Mouse (Mus musculus) thymus, postnatal 4 days (tissue): ENCODE results near the gene Map4.
"Not testable (repeated sequence)": the region's sequence is repeated elsewhere in the genome, so short reads cannot be mapped to it uniquely, and the experiment has no call there.

Source experiments
- DNase-seq: peaks from one replicate; pipeline ENCODE4 v3.0.0; 2021

Map4 gene

DNA sequence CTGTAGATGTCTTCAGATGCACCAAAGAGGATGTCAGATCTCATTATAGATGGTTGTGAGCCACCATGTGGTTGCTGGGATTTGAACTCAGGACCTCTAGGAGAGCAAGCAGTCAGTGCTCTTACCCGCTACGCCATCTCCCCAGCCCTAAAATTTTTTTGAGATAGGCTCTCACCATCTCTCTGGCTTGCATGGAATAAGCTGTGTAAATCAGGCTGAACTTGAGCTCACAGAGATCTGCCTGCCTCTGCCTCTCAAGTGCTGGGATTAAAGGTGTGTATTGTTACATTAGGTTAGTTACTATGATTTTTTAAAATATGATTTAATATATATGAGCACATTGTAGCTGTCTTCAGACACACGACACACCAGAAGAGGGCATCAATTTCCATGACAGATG is 2.1 kb upstream of the Map4 start:
- DNase-seq, result no peak

DNA sequence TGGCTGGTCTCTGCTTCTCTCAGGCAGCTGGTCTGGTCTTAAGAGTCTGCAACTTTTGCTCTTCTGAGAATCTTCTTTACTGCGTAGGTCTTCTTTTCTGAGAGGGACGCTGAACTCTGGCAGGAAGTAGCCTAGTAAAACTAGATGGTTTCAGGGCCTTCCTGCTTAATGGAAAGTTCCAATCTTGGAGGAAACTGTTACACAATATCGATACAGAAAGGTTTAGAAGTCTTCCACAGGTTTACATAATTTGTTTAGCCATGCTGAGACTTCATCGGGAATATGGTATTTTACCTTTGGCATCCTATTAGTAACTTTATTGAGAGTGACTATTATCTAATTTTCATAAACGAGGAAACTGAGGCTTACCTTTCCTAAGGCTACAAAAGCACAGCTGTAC is 1.2 kb upstream of the Map4 start:
- no peak for DNase-seq

DNA sequence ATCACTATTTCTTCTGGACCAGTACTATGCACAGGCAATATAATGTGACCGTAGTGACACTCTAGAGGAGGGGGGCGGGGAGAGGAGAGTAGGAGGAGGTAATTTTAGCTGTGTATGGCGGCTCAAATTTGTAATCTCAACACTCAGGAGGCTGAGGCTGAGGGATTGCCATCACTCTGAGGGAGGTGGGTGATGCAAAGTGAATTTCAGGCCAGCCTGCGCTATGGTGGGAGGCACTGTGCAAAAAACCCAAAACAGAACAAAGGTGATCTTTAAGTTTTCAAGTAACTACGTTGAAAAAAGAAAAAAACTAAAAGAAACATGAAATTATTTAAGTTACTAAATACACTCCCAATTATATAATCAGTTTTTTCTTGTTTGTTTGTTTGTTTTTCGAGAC is 508 bp upstream of the Map4 start:
- no peak for DNase-seq

DNA sequence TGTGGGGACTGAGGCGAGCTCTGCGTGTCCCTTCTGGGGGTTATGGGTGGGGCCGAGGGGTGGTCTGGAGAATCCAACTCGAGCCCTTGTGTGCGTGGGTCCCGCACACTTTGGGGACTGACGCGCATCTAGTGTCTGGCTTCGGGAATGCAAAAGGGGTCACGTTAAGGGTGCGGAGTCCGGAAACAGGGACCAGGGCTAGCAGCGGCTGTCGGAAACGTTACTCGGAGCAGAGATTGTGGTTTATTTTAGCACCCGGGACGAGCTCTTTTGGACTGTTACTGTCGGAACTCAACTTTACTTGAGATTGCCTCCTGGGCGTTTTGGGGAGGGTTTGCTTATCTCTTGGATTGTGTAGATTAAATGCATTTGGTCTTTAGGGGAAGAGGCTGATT is 1.1 kb downstream of the Map4 start:
- no peak for DNase-seq

DNA sequence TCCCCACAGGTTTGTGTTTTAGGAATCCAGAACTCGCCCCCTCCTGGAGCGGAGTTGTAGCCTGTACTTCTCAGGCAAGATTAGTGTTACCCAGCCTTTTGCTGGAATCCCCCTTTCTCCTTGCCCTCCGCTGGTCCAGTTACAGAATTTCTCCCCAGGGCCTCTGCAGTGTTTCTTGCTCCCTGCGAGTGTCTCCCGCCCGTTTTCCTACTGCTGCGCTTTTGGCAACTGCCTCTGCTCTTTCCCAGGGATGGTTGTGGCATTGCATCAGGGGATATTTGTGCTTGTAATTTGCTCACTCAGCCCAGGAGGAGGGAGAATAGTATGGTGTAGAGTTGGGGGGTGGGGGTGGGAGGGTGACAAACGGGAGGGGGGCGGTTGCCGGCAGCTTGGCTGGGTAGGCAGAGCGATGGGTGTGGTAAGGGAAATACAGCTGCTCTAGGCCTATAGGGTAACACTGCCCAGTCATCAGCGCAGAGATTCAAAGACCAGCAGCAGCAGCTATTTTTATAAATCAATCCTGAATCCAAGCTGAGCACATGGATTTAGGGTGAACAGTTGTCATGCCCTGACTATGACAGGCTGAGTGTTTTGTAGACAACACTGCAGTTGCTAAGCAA is 1.6 kb downstream of the Map4 start:
- peak; percentile 37 for DNase-seq

DNA sequence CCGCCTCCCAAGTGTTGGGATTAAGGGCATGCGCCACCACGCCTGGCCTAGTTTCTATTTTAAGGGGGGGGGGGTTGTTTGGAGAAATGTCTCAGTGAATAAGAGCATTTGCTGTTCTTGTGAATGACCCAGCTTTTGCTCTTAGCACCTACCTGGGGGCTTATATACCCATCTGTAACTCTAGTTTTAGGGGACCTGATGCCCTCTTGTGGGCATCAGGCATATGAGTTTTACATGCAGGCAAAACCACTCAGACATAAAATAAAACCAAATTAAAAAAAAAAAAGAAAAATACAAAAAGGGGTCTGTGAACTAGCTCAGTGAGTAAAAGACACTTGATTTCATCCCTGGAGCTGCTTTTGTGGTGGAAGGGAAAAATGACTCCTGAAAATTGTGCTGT is 8.1 kb downstream of the Map4 start:
- DNase-seq, result no peak

DNA sequence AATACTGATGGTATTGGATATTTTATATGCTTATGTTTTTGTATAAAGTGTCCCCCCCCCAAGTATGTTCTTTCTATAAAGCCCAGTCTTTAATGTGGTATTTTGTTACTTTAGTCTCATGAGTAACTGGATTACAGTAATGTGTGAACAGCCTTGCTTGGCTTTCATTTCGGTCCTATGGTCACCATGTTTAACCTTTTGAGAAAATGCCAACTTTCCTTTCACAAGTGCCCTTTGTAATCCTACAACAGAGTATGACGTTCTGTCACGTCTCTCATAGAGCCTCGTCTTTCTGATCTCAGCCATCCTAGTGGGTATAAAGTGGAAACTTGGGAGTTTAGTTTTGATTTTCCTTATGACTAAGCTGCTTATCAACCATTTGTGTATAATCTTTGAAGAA is 11.5 kb downstream of the Map4 start:
- DNase-seq, result no peak

DNA sequence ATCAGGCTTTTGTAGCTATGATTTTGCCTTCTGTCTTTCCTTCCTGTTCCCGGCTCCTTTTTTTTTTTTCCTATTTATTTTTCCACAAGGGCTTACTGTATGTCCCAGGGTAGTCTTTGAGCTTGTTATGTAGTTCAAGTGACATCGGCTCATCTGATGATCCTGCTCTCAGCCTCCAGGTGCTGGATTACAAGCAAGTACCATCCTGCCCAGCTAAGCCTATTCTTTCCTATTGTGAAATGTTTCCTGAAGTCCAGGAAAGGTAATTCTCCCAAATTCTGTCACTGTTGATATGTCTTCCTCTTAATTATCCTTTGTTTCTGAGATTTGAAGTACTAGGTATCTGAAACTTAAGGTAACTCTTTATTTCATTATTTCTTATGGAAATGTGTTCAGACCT is 13.5 kb downstream of the Map4 start:
- no peak for DNase-seq

DNA sequence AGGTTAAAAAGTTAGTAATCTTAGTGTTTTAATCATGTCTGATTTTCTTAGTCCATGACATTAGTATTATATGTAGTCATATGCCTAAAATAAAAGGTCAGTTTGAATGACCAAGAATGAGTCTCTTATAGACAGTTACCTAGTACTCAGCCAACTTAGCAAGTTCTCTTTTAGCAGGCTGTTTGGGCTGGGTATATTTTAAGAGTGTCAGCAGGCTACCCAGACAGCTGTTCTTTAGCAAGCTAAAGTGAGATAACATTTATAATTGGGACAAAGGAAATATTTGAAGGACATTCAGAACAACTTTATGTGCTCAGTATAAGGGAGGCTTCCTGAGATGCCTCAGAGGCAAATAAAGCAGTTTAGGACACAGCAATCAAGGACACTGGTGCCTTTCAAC is 17.3 kb downstream of the Map4 start:
- DNase-seq, result no peak

DNA sequence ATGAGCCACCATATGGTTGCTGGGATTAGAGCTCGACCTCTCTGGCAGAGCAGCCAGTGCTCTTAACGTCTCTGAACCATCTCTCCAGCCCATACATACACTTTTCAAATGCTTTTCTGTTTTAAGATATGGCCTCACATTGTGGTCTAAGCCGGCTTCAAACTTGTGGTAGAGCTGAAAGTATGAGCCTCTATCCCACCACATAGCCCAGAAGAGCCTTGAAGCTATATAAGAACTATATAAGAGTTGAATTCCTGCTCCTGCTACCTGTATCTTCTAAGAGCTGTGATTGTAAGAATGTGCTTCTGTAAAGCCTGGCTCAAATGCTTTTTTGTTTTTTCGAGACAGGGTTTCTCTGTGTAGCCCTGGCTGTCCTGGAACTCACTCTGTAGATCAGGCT is 18.5 kb downstream of the Map4 start:
- no peak for DNase-seq

DNA sequence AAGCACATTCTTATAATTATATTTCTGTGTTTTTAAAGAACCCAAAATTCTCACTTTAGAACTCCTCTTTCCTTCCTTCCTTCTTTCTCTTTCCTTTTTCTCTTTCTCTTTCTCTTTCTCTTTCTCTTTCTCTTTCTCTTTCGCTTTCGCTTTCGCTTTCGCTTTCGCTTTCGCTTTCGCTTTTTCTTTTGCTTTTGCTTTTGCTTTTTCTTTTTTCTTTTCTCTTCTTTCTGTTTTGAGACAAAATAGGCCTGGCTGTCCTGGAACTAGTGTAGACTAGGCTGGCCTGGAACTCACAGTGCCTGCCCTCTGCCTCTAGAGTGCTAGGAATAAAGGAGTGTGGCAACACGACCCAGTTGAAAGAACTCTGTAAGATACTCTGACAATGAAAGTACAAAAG is 22.3 kb downstream of the Map4 start:
- DNase-seq, result no peak

DNA sequence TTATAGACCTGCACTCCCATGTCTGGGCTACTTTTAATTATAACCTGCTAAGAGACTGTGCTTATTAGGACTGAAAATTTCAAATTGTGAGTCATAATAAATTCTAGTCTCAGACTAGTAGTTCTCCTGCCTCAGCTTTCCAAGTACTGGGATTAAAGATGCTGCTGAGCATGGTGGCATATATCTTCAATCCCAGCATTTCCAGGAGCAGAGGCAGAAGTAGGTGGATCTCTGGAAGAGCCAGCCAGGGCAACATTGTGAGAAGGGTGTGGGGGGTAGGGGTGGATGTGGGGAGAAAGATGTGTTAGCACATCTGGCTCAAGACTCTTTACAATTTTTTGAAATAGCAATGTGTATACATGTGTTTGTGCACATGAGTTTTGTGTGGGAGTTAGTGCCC is 23.4 kb downstream of the Map4 start:
- no peak for DNase-seq

DNA sequence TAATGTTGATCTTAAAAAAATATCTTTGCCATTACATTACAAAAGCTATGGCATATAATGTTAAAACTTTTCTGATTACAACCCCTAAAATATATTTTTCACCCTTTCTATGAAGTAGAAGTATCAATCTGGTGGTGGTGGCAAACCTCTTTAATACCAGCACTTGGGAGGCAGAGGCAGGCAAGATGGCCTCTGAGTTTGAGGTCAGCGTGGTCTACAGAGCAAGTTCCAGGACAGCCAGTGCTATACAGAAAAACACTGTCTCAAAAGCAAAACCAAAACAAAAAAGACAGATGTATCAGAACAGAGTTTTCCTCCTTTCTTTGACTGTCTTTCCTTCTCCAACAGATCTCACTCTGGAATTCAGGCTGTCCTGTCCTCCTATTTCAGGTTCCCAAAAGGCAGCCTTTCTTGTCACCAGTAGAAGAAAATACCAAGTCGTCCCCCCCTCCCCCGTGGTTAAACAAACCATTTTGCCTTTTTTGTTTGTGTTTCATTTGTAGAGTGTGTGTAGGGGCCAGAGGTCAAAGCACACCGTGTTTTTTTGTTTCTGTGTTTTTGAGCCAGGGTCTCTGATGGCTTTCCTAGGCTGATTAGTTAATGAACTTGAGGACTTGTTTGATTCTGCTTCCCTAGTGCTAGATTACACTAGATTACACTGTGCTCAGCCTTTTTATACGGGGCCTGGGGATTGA is 28.3 kb downstream of the Map4 start:
- DNase-seq, result no peak

DNA sequence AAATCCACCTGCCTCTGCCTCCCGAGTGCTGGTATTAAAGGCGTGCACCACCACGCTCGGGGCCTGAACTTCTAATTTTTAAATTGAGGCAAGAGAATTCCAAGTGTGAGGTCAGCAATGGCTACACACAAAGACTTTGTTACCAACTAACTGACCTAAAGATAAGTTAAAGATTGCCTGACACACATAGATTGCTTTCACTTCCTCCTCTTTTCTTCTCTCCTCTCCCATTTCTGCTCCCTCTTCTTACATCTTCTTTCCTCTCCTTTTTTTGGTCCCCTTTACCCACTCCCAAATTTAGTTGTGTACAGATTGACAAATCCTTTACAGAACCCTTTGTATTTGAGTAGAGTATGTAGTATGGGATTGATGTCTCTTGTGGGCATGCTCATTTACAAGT is 29.3 kb downstream of the Map4 start:
- DNase-seq, result no peak

DNA sequence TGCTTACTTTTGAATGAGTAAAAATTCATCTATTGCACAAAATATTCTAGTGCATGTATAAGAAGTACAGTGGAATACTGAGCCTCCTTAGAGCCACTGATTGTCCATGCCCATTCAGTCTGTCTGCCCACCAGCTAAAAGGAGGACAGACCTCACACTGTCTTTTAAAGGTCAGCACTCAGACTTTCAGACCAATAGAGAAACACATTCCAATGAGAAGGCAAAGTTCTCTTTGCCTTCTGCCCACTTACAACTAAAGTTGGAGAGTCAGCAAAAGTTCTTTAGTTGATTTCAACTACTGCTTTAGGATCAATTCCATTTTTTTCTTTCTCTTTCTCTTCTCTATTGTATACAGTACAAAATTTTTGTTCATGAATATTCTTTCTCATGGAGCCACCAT is 33.5 kb downstream of the Map4 start:
- DNase-seq, result no peak

DNA sequence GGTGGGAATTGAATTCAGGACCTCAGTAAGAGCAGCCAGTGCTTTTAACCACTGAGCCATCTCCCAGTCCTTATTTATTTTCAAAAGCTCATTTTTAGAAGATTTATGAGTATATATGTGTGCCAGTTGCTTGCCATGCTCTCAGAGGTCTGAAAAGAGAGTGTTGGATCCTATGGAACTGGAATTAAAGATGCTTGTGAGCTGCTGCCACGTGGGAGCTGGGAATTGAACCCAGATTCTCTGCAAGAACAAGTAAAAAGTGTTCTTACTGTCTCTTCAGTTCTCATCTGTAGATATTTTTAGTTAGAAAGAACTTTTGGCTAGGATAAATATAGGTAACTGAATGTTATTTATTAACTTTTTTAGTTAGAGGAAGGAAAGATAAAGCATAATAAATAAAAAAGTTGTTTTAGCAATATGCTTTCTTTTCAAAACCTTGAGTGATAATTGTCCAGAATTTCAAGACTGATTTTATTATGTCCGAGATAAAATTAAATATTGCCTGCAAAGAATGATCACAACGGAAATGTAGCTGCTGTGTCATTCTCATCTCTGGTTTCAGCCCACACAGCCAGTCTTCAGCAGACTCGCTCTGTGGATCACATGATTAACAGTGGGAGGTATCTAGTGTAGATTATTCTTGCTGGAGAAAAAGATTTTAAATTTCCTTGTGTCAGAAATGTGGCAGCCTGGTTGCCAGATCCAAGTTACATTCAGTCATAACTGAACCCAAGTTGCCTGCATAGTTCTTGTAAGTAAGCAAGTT is 37.3 kb downstream of the Map4 start:
- DNase-seq, result no peak

DNA sequence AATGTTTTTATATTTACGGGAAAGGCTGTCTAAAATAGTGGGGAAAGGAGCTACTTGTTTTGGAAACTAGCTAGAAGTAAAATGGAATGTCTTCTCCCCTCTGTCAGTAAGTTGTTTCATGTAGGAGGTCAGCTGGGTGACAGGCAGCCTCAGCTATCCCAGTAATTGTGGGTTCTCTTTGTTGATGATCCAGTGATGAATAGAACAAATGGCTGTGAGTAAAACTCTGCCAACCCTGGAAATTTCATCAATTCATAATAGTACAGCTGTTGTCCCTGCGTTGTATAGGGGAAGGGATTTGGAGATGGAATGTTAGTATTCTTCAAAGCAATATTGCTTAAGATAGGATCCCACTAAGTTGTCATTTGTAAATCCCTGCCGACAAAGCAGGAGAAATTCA is 37.9 kb downstream of the Map4 start:
- no peak for DNase-seq

DNA sequence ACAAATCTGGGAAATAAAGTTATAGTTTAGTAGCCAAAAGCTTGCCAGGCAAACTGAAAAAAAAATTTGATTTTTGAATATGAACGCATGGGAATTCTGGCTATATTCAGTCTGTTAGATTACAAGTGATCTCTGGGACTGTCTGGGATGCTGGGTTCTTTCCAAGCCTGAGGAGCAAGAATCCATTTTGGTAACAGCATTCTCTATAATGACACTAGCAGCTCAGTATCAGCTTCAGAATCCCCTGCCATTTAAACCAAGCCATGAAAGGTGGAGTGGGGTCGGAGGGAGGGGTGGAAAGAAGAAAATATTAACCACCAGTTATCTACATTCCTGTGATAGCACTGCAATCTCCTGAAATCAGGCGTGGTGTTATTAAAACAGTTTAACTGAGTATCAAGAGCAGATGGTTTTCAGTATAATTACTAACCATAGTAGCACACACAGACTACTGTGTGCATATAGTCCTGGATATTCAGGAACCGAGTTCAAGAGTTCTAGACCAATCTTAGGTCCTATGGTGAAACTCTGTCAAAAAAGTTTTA is 38.6 kb downstream of the Map4 start:
- no peak for DNase-seq

DNA sequence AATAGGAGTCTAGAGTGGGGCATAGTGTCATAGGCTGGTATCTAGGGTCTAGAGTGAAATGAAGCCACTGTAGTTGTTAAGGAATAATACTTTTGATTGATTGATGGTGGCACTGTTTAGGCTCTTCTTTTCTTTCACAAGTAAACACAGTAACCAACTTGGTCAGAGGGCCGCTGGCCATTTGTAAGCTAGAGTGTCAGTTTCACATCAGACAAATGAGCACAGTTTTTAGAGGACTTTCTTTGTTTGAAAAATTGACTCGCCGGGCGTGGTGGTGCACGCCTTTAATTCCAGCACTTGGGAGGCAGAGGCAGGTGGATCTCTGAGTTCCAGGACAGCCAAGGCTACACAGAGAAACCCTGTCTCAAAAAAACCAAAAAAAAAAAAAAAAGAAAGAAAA is 40.5 kb downstream of the Map4 start:
- DNase-seq, result not testable (repeated sequence)

DNA sequence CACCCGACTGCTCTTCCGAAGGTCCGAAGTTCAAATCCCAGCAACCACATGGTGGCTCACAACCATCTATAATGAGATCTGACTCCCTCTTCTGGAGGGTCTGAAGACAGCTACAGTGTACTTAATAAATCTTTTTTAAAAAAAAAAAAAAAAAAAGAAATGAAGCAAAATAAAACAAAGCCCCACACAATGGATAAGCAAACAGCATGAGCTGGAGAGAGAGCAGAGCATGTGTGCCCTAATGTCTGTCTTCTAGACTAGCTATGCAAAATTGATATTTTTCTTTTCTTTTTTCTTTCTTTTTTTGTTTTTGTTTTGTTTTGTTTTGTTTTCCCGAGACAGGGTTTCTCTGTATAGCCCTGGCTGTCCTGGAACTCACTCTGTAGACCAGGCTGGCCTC is 49.0 kb downstream of the Map4 start:
- DNase-seq, result not testable (repeated sequence)

DNA sequence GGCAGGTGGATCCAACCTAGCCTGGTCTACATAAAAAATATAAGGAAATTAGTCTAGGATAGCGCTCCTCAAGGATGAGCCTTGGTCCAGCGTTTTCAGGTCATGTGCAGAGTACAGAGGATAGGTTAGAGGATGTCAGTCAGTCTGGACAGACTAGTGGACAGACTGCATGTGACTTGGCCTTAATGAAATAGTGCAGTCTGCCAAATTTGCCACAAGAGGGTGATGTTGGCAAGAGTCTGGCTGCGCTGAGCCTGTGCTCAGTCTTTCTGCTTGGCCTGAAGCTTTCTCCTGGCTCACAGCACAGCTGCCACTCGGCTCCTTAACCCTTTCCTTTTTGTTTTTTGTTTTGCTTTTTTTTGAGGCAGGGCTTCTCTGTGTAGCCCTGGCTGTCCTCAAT is 54.2 kb downstream of the Map4 start:
- peak; percentile 71 for DNase-seq

DNA sequence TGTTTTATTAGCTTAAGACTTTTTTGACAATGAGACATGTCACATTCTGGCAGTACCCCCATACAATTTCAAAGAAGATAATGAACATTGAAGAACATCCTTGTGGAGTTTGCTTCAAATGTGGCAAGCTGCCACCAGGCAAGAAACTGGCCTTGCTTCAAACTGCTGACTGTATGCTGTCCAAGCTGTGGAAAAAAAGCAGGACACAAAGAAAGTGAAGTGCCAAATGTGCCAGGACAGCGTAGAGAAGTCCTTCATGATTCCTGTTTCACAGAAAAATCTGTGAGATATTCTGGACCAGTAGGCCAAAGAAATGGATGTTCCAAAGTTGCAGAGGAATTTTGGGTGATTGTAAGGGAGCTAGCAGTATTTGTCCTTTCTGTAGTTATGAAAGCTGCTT is 57.8 kb downstream of the Map4 start:
- DNase-seq, result no peak

DNA sequence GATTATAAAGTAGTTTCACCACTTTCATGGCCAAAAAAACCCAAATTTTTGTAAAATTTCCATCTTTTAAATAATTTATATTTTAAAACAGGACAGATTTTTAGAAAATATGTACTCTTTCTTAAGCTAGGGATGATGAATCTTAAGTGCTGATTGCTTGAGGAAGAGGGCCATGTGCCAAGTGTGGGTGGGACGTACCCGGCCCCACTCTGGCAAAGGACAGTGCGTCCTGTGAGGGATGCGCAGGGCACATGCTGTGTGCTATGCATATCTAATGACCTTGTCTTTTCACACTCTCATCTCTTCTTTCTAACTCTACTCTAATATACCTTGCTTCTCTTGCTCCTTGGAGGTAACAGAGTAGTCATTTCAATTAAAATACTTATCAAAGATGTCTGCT is 66.2 kb downstream of the Map4 start:
- DNase-seq, result no peak

DNA sequence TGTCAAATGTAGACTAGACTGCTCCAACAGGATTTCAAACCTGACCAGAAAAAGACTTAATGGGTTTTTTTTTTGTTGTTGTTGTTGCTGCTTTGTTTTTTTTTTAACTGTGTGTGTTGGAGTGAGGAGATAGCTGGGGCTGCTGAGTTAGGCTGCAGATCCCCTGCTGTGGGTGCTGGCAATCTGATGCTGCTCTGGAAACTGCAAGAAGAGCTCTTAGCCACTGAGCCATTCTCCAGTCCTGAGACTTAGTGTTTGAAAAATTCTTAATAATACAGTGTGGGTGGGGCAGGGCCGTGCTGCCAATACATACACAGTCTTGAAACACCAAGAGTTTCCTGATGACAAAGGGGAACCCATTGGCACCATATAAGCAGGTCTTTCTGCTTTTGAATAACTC is 70.7 kb downstream of the Map4 start:
- DNase-seq, result no peak
